Mouse (Mus musculus) urinary bladder, postnatal 4 days (tissue): ENCODE measurements around the gene R3hdm2.

Experiments used
- DNase-seq, 2 experiments: peaks; one replicate each; pipeline ENCODE4 v3.0.0; 2021 to 2022; ENCODE audit warnings: low spot score in 2 of 2

The R3hdm2 gene

GRCm38 (mm10) chr10:127516576-127517260 is 136.6 kb downstream of the R3hdm2 start:
- peak in 1 of 2 experiments; percentile 28 for DNase-seq

- no peak for DNase-seq
Measured at GRCm38 (mm10) chr10:127517941-127518340, 137.8 kb downstream of the R3hdm2 start.

GRCm38 (mm10) chr10:127519041-127519701 is 139.0 kb downstream of the R3hdm2 start:
- DNase-seq: no peak

GRCm38 (mm10) chr10:127519903-127520713 is 140.0 kb downstream of the R3hdm2 start:
- no peak for DNase-seq

GRCm38 (mm10) chr10:127520714-127521357 is 140.7 kb downstream of the R3hdm2 start:
- no peak for DNase-seq

GRCm38 (mm10) chr10:127521611-127522080 is 141.5 kb downstream of the R3hdm2 start:
- DNase-seq: no peak

- DNase-seq: peak; percentile 73 to 80
Measured at GRCm38 (mm10) chr10:127522088-127522581, 142.0 kb downstream of the R3hdm2 start, which contains the start of gene Shmt2. Gene Shmt2 (minus strand): TSS chr10:127522444.

GRCm38 (mm10) chr10:127524646-127525255 is 144.6 kb downstream of the R3hdm2 start:
- DNase-seq: no peak

GRCm38 (mm10) chr10:127526048-127526447 is 145.9 kb downstream of the R3hdm2 start:
- DNase-seq: no peak

- DNase-seq: peak in 1 of 2 experiments; percentile 46
Measured at GRCm38 (mm10) chr10:127526681-127527080, 146.6 kb downstream of the R3hdm2 start.

- no peak for DNase-seq
Measured at GRCm38 (mm10) chr10:127527481-127527880, 147.4 kb downstream of the R3hdm2 start.

- no peak for DNase-seq
Measured at GRCm38 (mm10) chr10:127530945-127531344, 150.8 kb downstream of the R3hdm2 start.

- no peak for DNase-seq
Measured at GRCm38 (mm10) chr10:127531548-127531947, 151.4 kb downstream of the R3hdm2 start.

- DNase-seq: no peak
Measured at GRCm38 (mm10) chr10:127534036-127534928, 154.2 kb downstream of the R3hdm2 start, which contains the start of gene Nxph4. Gene Nxph4 (minus strand): TSS chr10:127534559.

- no peak for DNase-seq
Measured at GRCm38 (mm10) chr10:127534929-127535384, 154.8 kb downstream of the R3hdm2 start.

GRCm38 (mm10) chr10:127536586-127537314 is 156.6 kb downstream of the R3hdm2 start:
- no peak for DNase-seq

GRCm38 (mm10) chr10:127537854-127538583 is 157.9 kb downstream of the R3hdm2 start:
- DNase-seq: peak; percentile 75 to 84

GRCm38 (mm10) chr10:127541510-127541909 is 161.4 kb downstream of the R3hdm2 start:
- no peak for DNase-seq
